Mouse (Mus musculus) kidney, embryonic 15.5 days (tissue): ENCODE measurements around the gene Dnah11. TPM values are rescaled to one million over a fixed set of nuclear protein-coding genes. Genes with fewer than 3 reads are reported as not detected.

Source experiments
- ATAC-seq: fragments of 200-750 bp; cut with Nextera tagmentation; replicated peaks from 2 replicates; pipeline ENCODE4 v1.8.0; 2017; ENCODE audit warnings: moderate TSS enrichment; ENCODE audit not compliant: low FRiP score
- H3K27ac ChIP-seq: fragments of 300-500 bp; sonication (generic); 2 replicates; pipeline ENCODE4 v1.5.1; 2015; ENCODE audit warnings: mild to moderate bottlenecking, inconsistent platforms
- H3K27me3 ChIP-seq: fragments of 300-500 bp; sonication (generic); 2 replicates; pipeline ENCODE4 v1.6.1; 2015; ENCODE audit warnings: inconsistent platforms
- H3K36me3 ChIP-seq: fragments of 300-500 bp; sonication (generic); 2 replicates; pipeline ENCODE4 v1.6.1; 2015; ENCODE audit warnings: inconsistent platforms
- H3K4me1 ChIP-seq: fragments of 300-500 bp; sonication (generic); 2 replicates; pipeline ENCODE4 v1.6.1; 2015; ENCODE audit warnings: inconsistent platforms
- H3K4me2 ChIP-seq: fragments of 300-500 bp; sonication (generic); 2 replicates; pipeline ENCODE4 v1.6.1; 2015; ENCODE audit warnings: moderate library complexity, mild to moderate bottlenecking, inconsistent platforms
- H3K4me3 ChIP-seq: fragments of 300-500 bp; sonication (generic); replicated peaks from 2 replicates; pipeline ENCODE4 v1.5.1; 2015; ENCODE audit warnings: mild to moderate bottlenecking, inconsistent platforms
- H3K9ac ChIP-seq: fragments of 300-500 bp; sonication (generic); 2 replicates; pipeline ENCODE4 v1.6.1; 2015; ENCODE audit warnings: mild to moderate bottlenecking, inconsistent platforms
- H3K9me3 ChIP-seq: fragments of 300-500 bp; sonication (generic); replicated peaks from 2 replicates; pipeline ENCODE4 v1.6.1; 2016; ENCODE audit warnings: inconsistent platforms
- WGBS: fragments of 180-500 bp; shearing (Covaris S2); methylation state at CpG from one replicate; pipeline ENCODE4 v1.1.7; 2015; ENCODE audit warnings: mixed read lengths; 5-methylcytosine and 5-hydroxymethylcytosine counted together
- polyA plus RNA-seq: library from polyadenylated mRNA; unstranded; fragments of >200 nt; fragmentation: Nextera tagmentation; extraction: Ambion mirVana; gene quantifications from 2 replicates; pipeline ENCODE4 v1.2.1, GENCODE M21; 2015

The Dnah11 gene
- polyA plus RNA-seq, 1 experiment from 2014 or later = 0.47 TPM

DNA sequence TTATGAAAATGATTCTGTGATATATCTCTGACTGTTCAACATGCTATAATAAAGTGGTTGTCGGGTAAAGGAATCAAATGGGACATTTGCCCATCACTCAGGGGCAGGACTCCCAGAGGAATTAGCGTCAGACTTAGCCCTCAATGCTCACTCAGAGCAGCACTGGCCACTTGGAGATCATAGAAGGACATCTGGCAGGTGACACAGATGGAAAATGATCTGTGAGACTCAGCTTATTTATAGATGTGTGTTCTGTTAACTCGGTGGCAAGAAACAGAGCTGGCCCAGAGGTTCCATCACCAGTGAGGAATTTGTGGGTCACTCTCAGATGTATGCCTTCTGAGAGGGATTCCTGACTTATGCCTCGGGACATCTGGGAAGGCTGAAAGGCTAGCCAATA is 173.1 kb downstream of the Dnah11 start:
- no peak overlapping the region for H3K4me2 ChIP-seq
- no peaks in the 10 kb centered on the region for H3K27me3 ChIP-seq
- H3K27ac ChIP-seq = no peak overlapping the region
- no peaks in the 10 kb centered on the region for H3K9me3 ChIP-seq
- no peak overlapping the region for H3K4me3 ChIP-seq
- 77% methylated on average over 4 of the region's 4 CpGs for WGBS
- no peaks in the 10 kb centered on the region for H3K36me3 ChIP-seq
- ATAC-seq = no peak
- H3K9ac ChIP-seq = no peak overlapping the region
- no peaks in the 10 kb centered on the region for H3K4me1 ChIP-seq

DNA sequence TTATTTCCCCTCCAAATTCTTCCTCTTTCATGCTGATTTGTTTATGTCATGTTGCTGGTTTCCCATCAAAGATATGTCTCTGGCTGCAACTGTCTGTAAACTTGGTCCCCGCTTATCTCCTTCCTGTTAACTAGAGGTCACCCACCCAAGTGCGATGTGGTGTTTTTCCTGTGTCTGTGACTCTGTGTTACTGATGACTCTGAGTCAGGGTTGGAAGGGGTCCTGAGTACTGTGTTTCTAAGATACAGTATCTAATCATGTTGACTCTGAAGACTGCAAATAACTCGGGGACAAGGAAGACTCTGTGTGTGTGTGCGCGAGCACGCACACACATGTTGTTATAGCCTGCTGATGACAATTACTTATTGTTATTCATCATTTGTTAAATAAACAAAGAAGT is 179.9 kb downstream of the Dnah11 start:
- Histone ChIP-seq H3K4me2 (no peak overlapping the region), H3K36me3 (no peaks in the 10 kb centered on the region), H3K9me3 (no peaks in the 10 kb centered on the region), H3K27me3 (no peaks in the 10 kb centered on the region), H3K9ac (no peak overlapping the region), H3K4me3 (no peak overlapping the region), H3K4me1 (no peaks in the 10 kb centered on the region), H3K27ac (no peak overlapping the region)
- no peak for ATAC-seq
- WGBS = 72% methylated on average over 6 of the region's 6 CpGs

DNA sequence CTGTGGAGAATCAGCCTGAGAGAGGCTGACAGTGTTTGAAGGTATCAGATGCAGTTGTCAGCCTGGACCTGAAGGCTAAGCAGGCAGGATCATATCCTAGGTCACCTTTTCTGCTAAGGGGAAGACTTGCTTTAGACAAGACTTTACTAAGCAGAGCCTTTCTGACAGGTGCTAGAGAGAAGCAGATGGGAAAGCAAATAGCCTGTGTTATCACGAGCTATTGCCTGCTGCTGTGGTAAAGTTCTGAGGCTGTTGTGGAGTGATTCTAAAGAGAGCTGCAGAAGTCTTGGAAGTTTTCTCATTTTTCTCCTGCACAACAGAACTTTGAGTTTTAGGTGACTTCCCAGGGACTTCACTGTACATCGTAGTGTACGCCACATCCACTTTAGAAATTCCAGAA is 185.0 kb downstream of the Dnah11 start:
- Histone ChIP-seq H3K4me2 (no peak overlapping the region), H3K4me3 (no peak overlapping the region), H3K9ac (no peak overlapping the region), H3K27ac (no peak overlapping the region), H3K36me3 (no peaks in the 10 kb centered on the region), H3K9me3 (no peaks in the 10 kb centered on the region), H3K4me1 (no peaks in the 10 kb centered on the region), H3K27me3 (no peaks in the 10 kb centered on the region)
- ATAC-seq = no peak
- WGBS = 88% methylated on average over 3 of the region's 3 CpGs

DNA sequence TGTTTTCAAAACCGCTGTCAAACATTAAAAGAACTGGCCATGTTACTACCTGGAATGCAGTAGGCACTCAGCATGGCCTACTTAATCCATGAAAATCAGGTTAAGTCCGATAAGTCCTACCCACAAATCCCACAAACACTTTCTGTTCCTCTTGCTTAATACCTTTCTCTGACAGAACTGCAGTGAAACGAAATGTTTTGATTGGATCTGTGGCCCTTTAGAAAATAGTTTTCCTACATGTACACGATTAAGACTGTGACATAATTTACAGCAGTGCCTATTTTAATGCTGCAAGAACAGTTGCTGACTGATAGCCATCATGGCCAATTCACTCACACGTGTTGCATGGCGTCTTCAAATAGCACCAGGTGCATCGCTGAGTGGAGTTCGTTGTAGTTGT is 186.9 kb downstream of the Dnah11 start:
- 87% methylated on average over 8 of the region's 8 CpGs for WGBS
- H3K4me1 ChIP-seq = no peaks in the 10 kb centered on the region
- no peak overlapping the region for H3K4me3 ChIP-seq
- no peaks in the 10 kb centered on the region for H3K9me3 ChIP-seq
- no peaks in the 10 kb centered on the region for H3K27me3 ChIP-seq
- no peak overlapping the region for H3K9ac ChIP-seq
- ATAC-seq = no peak
- no peak overlapping the region for H3K27ac ChIP-seq
- H3K4me2 ChIP-seq = no peak overlapping the region
- H3K36me3 ChIP-seq = no peaks in the 10 kb centered on the region

DNA sequence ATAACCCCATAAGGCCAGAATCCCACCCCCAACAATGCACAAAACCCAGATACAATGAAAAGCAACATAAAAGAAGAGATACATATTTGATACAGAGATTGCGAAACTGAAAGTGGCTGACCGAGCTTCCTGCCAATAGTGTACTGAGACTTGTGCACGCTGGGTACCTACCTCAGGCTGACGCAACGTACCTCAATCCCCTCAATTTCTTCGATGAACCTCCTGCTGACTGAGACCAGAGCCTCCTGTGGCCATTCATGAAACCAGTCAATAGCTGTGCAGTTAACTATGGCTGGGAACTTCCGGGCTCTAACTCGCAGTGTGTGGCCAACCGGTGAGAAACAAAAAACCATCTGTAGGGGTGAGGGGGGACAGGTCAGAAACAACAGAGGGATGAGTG is 203.9 kb downstream of the Dnah11 start:
- no peak overlapping the region for H3K27ac ChIP-seq
- H3K4me3 ChIP-seq = no peak overlapping the region
- WGBS = 67% methylated on average over 9 of the region's 9 CpGs
- no peak; the same call in 1 of the 2 replicates for ATAC-seq
- no peaks in the 10 kb centered on the region for H3K36me3 ChIP-seq
- H3K27me3 ChIP-seq = peaks cover 37% of the 10 kb centered on the region
- H3K9me3 ChIP-seq = no peaks in the 10 kb centered on the region
- H3K4me1 ChIP-seq = no peaks in the 10 kb centered on the region; the same call in 1 of the 2 replicates
- no peak overlapping the region for H3K4me2 ChIP-seq
- no peak overlapping the region for H3K9ac ChIP-seq

DNA sequence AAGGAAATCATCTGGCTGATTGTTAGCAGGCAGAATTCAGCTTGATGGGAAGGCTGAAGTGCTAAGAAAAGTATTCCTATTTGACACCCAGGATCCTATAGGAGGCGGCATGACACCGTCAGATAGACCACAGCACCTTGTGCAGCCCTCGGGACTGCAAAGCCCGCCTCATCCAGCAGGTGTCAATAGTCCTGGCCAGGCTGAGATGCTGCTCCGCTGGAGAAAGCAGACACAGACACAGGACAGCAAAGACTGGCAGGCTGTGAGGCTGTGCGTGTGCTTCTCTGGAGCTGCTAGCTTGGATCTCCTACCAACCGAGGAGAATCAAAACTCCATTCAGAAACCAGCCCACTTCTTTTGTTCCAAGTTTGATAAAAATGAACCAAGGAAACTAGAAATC is 205.3 kb downstream of the Dnah11 start:
- Histone ChIP-seq H3K36me3 (no peaks in the 10 kb centered on the region), H3K27me3 (peaks cover 42% of the 10 kb centered on the region), H3K4me3 (no peak overlapping the region), H3K27ac (no peak overlapping the region), H3K4me1 (peaks cover 14% of the 10 kb centered on the region; the same call in 1 of the 2 replicates), H3K9me3 (no peaks in the 10 kb centered on the region), H3K9ac (no peak overlapping the region), H3K4me2 (no peak overlapping the region)
- ATAC-seq = peak; percentile 99
- 2% methylated on average over 7 of the region's 7 CpGs for WGBS

DNA sequence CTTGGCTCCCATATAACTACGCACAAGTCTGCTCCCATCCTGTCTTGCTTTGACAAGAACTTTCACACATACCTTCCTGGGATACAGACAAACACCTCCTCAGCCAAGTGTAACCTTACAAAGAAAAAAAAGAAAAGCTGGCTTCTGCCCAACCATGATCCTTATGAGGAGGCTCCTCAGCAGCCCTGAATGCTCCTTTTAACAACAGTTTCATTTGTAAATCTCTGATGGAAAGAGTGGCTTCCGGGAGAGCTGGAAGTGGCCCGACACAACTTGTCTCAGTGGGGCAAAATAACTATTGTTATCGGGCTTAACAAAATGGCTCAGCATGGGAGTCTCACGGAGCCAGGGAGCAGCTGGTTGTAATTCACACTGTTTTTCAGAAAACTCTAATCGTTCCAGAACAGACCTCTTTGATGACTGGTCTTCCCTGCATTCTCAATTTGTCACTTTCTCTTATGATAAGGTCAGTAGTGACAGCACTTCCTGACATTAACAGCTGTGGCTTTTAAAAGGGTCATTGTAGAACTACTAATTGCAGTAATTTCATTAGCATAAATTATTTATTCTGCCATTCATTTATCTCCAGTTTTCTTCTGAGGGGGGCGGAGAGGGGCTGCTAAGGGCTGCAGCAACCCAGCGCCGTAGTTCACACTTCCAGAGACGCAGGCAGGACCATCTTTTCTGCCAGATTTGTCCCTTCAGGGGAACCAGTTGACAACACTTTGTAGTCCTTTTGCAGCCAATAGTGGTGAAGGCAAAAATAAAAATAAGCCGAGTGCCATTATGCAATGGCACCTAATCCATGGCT is 209.6 kb downstream of the Dnah11 start:
- no peak overlapping the region for H3K27ac ChIP-seq
- no peaks in the 10 kb centered on the region for H3K36me3 ChIP-seq
- 7% methylated on average over 11 of the region's 11 CpGs for WGBS
- H3K9me3 ChIP-seq = no peaks in the 10 kb centered on the region
- ATAC-seq = no peak
- H3K27me3 ChIP-seq = peaks cover 42% of the 10 kb centered on the region
- H3K9ac ChIP-seq = no peak overlapping the region
- peak overlapping the region; percentile 6; the same call in 1 of the 2 replicates for H3K4me3 ChIP-seq
- H3K4me1 ChIP-seq = peaks cover 14% of the 10 kb centered on the region; the same call in 1 of the 2 replicates
- peak overlapping the region; percentile 46 for H3K4me2 ChIP-seq

DNA sequence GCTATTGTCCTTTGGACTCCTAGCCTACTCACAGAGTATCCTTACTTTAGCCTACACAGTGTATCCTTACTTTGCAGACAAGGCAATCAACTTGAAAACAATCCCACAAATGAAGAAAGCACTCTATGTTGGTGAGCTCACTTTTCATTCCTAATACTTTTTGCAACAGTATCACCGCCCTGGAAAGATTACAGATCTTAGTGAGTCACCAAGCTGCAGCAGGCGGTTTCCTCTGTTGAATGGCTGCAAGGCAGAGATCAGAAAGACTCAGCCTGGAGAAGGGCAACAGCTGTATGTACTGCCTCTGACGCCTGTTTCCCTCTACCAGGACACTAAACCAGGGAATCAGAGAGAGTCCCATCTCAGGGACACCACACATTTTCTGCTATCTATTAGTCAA is 218.5 kb downstream of the Dnah11 start:
- 60% methylated on average over 3 of the region's 3 CpGs for WGBS
- no peaks in the 10 kb centered on the region for H3K9me3 ChIP-seq
- ATAC-seq = no peak

DNA sequence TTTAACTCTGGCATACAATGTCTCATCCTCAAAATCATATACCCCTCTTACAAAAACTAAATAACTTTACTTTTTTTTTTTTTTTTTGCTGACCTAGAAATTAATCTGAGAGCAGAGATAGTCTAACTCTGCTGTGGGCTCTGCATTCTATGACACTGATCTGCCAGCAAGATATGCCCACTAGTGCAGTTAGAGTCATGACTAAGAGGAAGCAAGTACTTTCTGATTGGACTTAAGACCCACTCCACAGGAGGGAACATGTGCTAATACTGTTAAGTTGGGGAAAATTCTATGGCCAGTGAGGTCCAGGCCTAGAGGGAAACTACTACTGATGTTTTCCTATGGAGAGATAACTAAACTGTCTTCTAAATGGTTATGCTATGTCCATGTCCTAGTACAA is 225.1 kb downstream of the Dnah11 start:
- Histone ChIP-seq H3K9me3 (no peaks in the 10 kb centered on the region), H3K36me3 (no peaks in the 10 kb centered on the region)
- ATAC-seq = no peak

More for the DNA sequence above, 218.5 kb downstream of the Dnah11 start:
- H3K27ac ChIP-seq = no peak overlapping the region
- no peak overlapping the region for H3K9ac ChIP-seq
- H3K4me3 ChIP-seq = no peak overlapping the region
- H3K36me3 ChIP-seq = no peaks in the 10 kb centered on the region
- H3K4me1 ChIP-seq = 0 out of 2 replicates have a peak, but pooled peaks cover 5% of the 10 kb centered on the region
- peaks cover 2% of the 10 kb centered on the region; the same call in 1 of the 2 replicates for H3K27me3 ChIP-seq
- H3K4me2 ChIP-seq = no peak overlapping the region

DNA sequence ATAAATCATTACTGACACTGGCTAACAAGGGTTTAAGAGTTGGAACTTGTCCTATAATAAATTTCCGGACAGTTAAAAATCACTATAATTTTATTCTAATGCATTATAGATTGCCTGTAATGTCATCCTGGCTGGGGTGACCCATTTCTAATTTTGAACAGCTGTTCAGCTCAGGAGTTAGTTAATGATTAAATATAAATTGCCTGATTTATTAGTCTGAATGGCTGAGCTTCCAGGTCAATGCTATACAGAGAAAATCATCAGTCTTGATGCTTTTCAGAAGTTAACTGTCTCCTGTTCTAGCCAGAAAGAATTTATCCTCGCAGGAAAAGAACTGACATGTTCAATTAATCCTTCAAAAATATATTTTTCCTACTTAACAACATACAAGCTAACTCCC is 236.1 kb downstream of the Dnah11 start:
- ATAC-seq = no peak; the same call in 1 of the 2 replicates
- Histone ChIP-seq H3K4me2 (no peak overlapping the region), H3K27ac (no peak overlapping the region), H3K4me1 (0 out of 2 replicates have a peak, but pooled peaks cover 6% of the 10 kb centered on the region), H3K9ac (no peak overlapping the region), H3K36me3 (no peaks in the 10 kb centered on the region), H3K27me3 (no peaks in the 10 kb centered on the region), H3K9me3 (no peaks in the 10 kb centered on the region), H3K4me3 (no peak overlapping the region)
- WGBS = 60% methylated on average over 2 of the region's 2 CpGs

More for the DNA sequence above, 225.1 kb downstream of the Dnah11 start:
- Histone ChIP-seq H3K9ac (no peak overlapping the region), H3K27ac (no peak overlapping the region), H3K27me3 (no peaks in the 10 kb centered on the region), H3K4me1 (no peaks in the 10 kb centered on the region), H3K4me3 (no peak overlapping the region), H3K4me2 (no peak overlapping the region)

DNA sequence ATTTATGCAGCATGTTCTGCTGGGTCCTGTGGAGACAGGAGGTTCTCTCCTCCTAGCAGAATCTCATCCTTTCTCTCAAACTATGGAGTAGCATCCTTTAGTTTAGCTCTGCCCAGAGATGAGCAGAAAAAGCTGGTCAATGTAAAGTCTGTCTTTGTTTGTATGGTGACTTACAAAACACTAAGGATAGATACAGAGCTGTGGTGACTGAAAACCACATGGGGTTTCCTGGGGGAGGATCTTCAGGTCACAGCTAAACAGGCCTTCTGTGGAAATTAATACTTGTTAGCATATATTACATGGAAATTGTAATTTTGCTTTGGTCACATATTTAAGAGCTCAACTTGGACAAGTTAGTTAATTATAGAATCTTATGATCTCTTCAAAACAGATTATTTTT is 239.6 kb downstream of the Dnah11 start:
- no peak for ATAC-seq
- no peaks in the 10 kb centered on the region for H3K9me3 ChIP-seq
- H3K36me3 ChIP-seq = no peaks in the 10 kb centered on the region

DNA sequence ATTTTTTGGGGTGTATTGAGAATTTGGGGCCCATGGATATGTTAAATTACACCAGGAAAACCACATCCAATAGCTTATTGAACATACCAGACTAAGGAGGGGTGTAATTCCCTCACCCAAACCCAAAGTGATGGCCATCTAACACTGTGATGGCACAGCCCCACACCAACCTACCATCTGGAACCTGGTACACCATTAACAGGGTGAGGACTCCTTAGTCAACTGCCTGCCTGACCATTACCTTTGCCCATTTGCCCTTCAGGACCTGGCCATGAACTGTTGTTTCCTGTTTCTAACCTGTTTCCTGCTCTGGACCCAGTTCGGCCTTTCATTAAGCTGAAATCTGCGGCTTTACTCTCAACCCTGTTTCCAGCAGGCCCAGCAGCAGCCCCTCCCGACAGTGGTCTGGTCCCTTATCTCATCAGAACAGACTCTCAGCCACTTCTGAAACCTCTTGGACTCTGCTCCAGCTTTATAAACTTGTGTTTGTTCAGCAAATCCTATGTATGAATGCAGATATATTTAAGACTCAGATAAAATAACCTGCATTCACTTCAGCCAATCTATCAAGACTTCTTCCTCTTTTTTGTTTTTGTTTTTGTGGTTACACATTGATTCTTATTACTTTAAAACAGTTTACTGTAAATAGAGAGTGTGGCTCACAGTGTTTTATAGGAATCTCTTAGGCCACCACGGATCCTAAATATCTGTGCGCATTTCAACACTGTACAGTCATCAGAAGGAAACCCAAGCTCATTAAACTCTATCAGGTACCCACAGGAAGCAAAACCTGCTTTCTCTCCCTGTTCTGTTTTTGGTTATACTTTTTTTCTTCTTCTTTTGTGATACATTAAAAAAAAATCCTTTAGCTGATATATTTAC is 251.8 kb downstream of the Dnah11 start:
- no peaks in the 10 kb centered on the region for H3K27me3 ChIP-seq
- no peak overlapping the region for H3K27ac ChIP-seq
- H3K4me2 ChIP-seq = no peak overlapping the region
- H3K36me3 ChIP-seq = no peaks in the 10 kb centered on the region
- H3K4me1 ChIP-seq = no peaks in the 10 kb centered on the region
- no peak overlapping the region for H3K9ac ChIP-seq
- H3K4me3 ChIP-seq = no peak overlapping the region
- H3K9me3 ChIP-seq = no peaks in the 10 kb centered on the region
- ATAC-seq = no peak
- whole genome bisulfite sequencing = 61% methylated on average over 5 of the region's 5 CpGs

More for the DNA sequence above, 239.6 kb downstream of the Dnah11 start:
- no peak overlapping the region for H3K4me3 ChIP-seq
- H3K4me2 ChIP-seq = no peak overlapping the region
- H3K27me3 ChIP-seq = no peaks in the 10 kb centered on the region
- no peak overlapping the region for H3K9ac ChIP-seq
- H3K4me1 ChIP-seq = 0 out of 2 replicates have a peak, but pooled peaks cover 6% of the 10 kb centered on the region
- H3K27ac ChIP-seq = no peak overlapping the region
